Mouse (Mus musculus) heart, postnatal 0 days (tissue): ENCODE measurements at regions not wholly inside any gene's neighbourhood (a gene's known extent, or its start where the extent isn't known, plus 50 kb on each side); places are given as distances from the start of the nearest gene placed in this dataset.

Experiments used
- ATAC-seq: fragments of 200-750 bp; cut with Nextera tagmentation; 2 replicates; pipeline ENCODE4 v1.8.0; 2017; ENCODE audit warnings: low read depth, moderate number of reproducible peaks, moderate library complexity; ENCODE audit not compliant: insufficient read depth
- DNase-seq: peaks from one replicate; pipeline ENCODE4 v3.0.0-alpha.2; 2016; ENCODE audit warnings: low spot score
- H3K27ac ChIP-seq: fragments of 300-500 bp; sonication (generic); 2 replicates; pipeline ENCODE4 v1.5.1; 2014; ENCODE audit warnings: low read depth, mild to moderate bottlenecking
- H3K27me3 ChIP-seq: fragments of 300-500 bp; sonication (generic); 2 replicates; pipeline ENCODE4 v1.6.1; 2014; ENCODE audit warnings: low read length, mixed read lengths; ENCODE audit not compliant: control insufficient read depth, insufficient read depth
- H3K36me3 ChIP-seq: fragments of 300-500 bp; sonication (generic); replicated peaks from 2 replicates; pipeline ENCODE4 v1.6.1; 2014; ENCODE audit warnings: low read length, mixed read lengths; ENCODE audit not compliant: control insufficient read depth, insufficient read depth
- H3K4me1 ChIP-seq: fragments of 300-500 bp; sonication (generic); 2 replicates; pipeline ENCODE4 v1.6.1; 2014; ENCODE audit warnings: antibody characterized with exemption; ENCODE audit not compliant: control insufficient read depth, insufficient read depth
- H3K4me2 ChIP-seq: fragments of 300-500 bp; sonication (generic); 2 replicates; pipeline ENCODE4 v1.6.1; 2014; ENCODE audit warnings: low read depth, mild to moderate bottlenecking, low read length, moderate library complexity
- H3K4me3 ChIP-seq: fragments of 300-500 bp; sonication (generic); 2 replicates; pipeline ENCODE4 v1.5.1; 2014; ENCODE audit warnings: low read depth, low read length
- H3K9ac ChIP-seq: fragments of 300-500 bp; sonication (generic); replicated peaks from 2 replicates; pipeline ENCODE4 v1.6.1; 2014; ENCODE audit warnings: low read depth, low read length, mixed read lengths
- H3K9me3 ChIP-seq: fragments of 300-500 bp; sonication (generic); replicated peaks from 2 replicates; pipeline ENCODE4 v1.6.1; 2016; ENCODE audit warnings: low read length; ENCODE audit not compliant: control insufficient read depth
- CTCF ChIP-seq: IDR thresholded peaks from 2 replicates; pipeline ENCODE4 v1.5.1; 2016; ENCODE audit warnings: antibody characterized with exemption, control low read depth, low read depth
- EP300 ChIP-seq: IDR thresholded peaks from 2 replicates; pipeline ENCODE4 v1.6.1; 2016; ENCODE audit warnings: antibody characterized with exemption, low read depth
- WGBS: fragments of 180-500 bp; shearing (Covaris S2); extraction: QIAGEN DNeasy Blood & Tissue Kit; methylation state at CpG from one replicate; pipeline ENCODE4 v1.1.7; 2014; 5-methylcytosine and 5-hydroxymethylcytosine counted together

DNA sequence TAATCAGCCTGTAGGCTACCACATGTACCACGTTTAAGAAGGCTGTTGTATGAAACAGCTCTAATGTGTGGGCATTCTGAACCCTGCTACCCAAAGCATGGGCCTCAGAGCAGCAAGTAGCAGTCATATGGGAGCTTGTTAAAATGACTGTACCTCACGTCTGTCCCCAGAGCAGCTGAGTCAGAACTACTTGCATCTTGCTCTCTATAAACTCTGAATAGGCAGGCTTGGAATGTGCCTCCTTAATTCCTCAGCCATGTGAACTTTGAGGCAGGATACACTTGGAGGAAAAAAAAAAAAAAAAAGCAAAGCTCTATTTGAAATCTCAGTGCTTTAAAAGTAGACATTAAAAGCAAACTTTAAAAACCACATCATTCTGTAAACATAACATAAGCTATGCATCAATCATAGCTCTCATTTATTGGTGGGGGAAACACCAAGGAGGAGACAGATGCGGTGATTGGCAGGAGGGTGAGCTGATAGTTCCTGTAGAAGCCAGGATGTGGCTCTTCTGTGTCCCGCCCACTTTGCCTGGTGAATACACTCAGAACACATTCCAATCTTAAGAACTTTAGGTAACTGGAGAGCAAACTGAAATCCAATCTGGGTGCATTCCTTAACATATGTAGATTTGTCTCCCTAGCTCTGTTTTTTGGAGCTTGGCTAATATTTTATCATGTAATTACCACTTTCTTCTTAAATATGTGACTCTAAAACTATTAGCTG lies 159.2 kb upstream of the St8sia2 start:
- no peaks in the 10 kb centered on the region for H3K4me1 ChIP-seq
- DNase-seq: no peak
- H3K9me3 ChIP-seq: no peaks in the 10 kb centered on the region
- no peak for TF ChIP-seq CTCF
- TF ChIP-seq EP300: no peak
- no peaks in the 10 kb centered on the region for H3K36me3 ChIP-seq
- WGBS: 54% methylated on average over 4 of the region's 4 CpGs
- H3K4me3 ChIP-seq: no peak overlapping the region
- no peak overlapping the region for H3K9ac ChIP-seq
- H3K27me3 ChIP-seq: no peaks in the 10 kb centered on the region
- no peak overlapping the region for H3K27ac ChIP-seq
- no peak for ATAC-seq
- no peak overlapping the region for H3K4me2 ChIP-seq

- no peak overlapping the region for H3K9ac ChIP-seq
- ATAC-seq: no peak
- WGBS: 63% methylated on average over 4 of the region's 4 CpGs
Observed at GRCm38 (mm10) chr7:74151590-74151989, 138.1 kb upstream of the St8sia2 start.

DNA sequence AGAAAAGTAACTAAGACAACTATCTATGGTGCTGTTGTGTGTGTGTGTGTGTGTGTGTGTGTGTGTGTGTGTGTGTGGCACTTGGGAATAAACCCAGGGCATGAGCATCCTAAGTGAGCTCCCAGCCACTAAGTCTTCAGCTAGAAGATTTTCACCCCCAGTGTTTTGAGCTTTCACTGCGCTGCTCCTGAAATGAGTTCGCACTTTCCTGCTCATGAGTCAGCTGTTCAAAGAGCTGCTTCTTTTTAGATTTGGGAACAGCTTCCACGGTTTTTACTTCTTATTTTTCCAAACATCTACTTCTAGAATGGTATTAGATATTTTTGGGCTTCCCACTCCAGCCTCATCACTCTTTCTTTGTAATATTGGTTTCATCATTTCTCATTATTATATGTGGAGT lies 129.7 kb upstream of the St8sia2 start:
- DNase-seq (no peak), ATAC-seq (no peak)
- Histone ChIP-seq H3K4me1 (no peaks in the 10 kb centered on the region), H3K36me3 (no peaks in the 10 kb centered on the region), H3K9me3 (no peaks in the 10 kb centered on the region; the same call in 1 of the 2 replicates), H3K27ac (no peak overlapping the region), H3K4me3 (no peak overlapping the region), H3K9ac (no peak overlapping the region), H3K4me2 (no peak overlapping the region), H3K27me3 (no peaks in the 10 kb centered on the region)
- 86% methylated on average over 3 of the region's 3 CpGs for WGBS
- TF ChIP-seq CTCF (no peak), EP300 (no peak)

More at GRCm38 (mm10) chr7:74151590-74151989, 138.1 kb upstream of the St8sia2 start:
- Histone ChIP-seq H3K4me1 (no peaks in the 10 kb centered on the region), H3K27me3 (no peaks in the 10 kb centered on the region), H3K36me3 (no peaks in the 10 kb centered on the region), H3K4me3 (no peak overlapping the region), H3K4me2 (no peak overlapping the region), H3K9me3 (no peaks in the 10 kb centered on the region; the same call in 1 of the 2 replicates), H3K27ac (no peak overlapping the region)
- DNase-seq: no peak
- TF ChIP-seq CTCF: no peak
- no peak for TF ChIP-seq EP300

DNA sequence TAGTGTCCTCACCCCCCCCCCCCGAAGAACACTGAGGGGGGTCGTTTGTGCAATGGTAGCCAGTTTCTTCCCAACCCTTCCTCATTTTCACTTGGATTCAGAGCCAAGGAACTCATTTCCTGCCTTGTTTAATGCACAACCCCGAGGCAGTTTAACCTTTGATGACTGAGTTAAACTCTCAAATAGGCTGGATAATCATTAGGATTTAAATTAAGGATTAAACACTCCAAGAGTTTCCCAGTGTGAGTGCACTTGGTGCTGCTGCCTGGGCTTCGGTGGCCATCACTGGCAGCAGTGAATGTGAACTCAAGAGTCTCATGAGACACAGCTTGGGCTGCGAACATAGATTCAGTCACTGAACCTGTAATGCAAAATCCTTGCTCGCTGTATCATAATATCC lies 124.7 kb upstream of the St8sia2 start:
- ATAC-seq: no peak
- H3K9ac ChIP-seq: no peak overlapping the region
- 54% methylated on average over 6 of the region's 6 CpGs for WGBS

DNA sequence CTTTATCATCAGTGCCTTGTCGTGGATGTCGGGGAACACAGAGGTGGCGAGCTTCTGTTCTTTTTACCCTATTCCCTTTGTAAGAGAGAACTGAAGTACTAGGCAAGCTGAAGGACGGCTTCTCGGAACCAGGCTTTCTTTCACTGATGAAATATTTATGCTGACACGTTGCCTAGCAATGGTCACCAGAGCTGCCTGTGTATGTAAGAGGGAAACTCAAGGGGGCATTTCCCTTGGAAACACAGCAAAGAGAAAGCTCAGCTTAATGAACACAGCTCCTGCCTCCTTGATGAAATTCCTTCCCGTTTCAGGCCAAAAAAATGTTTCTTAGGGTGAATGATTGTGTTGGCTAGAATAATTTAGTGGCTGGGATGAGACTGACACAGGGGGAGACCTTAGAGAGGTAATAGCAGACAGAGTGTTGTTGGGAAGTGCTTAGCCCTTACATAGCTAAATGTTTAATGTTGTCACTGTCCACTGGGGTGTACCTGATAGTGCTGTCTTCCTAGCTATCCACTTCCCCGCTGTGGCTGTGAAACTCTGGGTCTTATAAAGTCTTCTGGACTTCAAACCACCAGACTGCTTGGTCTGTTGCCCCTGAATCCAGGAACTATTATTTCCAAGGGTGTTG lies 116.8 kb upstream of the St8sia2 start:
- ATAC-seq: no peak
- Histone ChIP-seq H3K4me2 (no peak overlapping the region), H3K9me3 (no peaks in the 10 kb centered on the region), H3K4me3 (no peak overlapping the region), H3K9ac (no peak overlapping the region), H3K4me1 (no peaks in the 10 kb centered on the region), H3K27me3 (no peaks in the 10 kb centered on the region), H3K27ac (no peak overlapping the region), H3K36me3 (no peaks in the 10 kb centered on the region)
- WGBS: 55% methylated on average over 8 of the region's 8 CpGs
- no peak for DNase-seq
- no peak for TF ChIP-seq EP300
- no peak for TF ChIP-seq CTCF

More for the DNA sequence above, 124.7 kb upstream of the St8sia2 start:
- H3K27ac ChIP-seq: no peak overlapping the region
- H3K27me3 ChIP-seq: no peaks in the 10 kb centered on the region
- H3K9me3 ChIP-seq: no peaks in the 10 kb centered on the region
- no peak overlapping the region for H3K4me2 ChIP-seq
- H3K4me1 ChIP-seq: no peaks in the 10 kb centered on the region
- no peak overlapping the region for H3K4me3 ChIP-seq
- no peaks in the 10 kb centered on the region for H3K36me3 ChIP-seq
- TF ChIP-seq CTCF (no peak), EP300 (no peak)
- no peak for DNase-seq
